Mouse (Mus musculus): ENCODE measurements around the gene Sgip1. TPM values are rescaled to one million over a fixed set of nuclear protein-coding genes. Genes with fewer than 3 reads are reported as not detected.

Gene Sgip1
- polyA plus RNA-seq, 1 experiment from 2014 or later: 21.6 TPM

GRCm38 (mm10) chr4:102792100-102792790 is 51.1 kb downstream of the Sgip1 start:
- no peak for ATAC-seq
- Histone ChIP-seq H3K27me3 (replicated peaks; ENCODE audit: control insufficient read depth, insufficient read depth, low read length) (no peaks in the 10 kb centered on the region), H3K9ac (ENCODE audit: low read length) (no peak overlapping the region), H3K4me1 (ENCODE audit: control insufficient read depth, insufficient read depth, low read length) (no peaks in the 10 kb centered on the region), H3K4me3 (ENCODE audit: low read depth, low read length) (no peak overlapping the region), H3K36me3 (ENCODE audit: control insufficient read depth, insufficient read depth, low read length) (no peaks in the 10 kb centered on the region), H3K27ac (ENCODE audit: low read depth, low read length) (no peak overlapping the region), H3K4me2 (ENCODE audit: low read length) (no peak overlapping the region), H3K9me3 (replicated peaks; ENCODE audit: control insufficient read depth, low read length) (no peaks in the 10 kb centered on the region)
- no peak for DNase-seq (ENCODE audit: low spot score)
- 80% methylated on average over 8 of the region's 8 CpGs for WGBS

GRCm38 (mm10) chr4:102801471-102801870 is 60.4 kb downstream of the Sgip1 start:
- Histone ChIP-seq H3K4me1 (ENCODE audit: control insufficient read depth, insufficient read depth, low read length) (no peaks in the 10 kb centered on the region), H3K4me2 (ENCODE audit: low read length) (no peak overlapping the region), H3K9me3 (replicated peaks; ENCODE audit: control insufficient read depth, low read length) (no peaks in the 10 kb centered on the region), H3K9ac (ENCODE audit: low read length) (no peak overlapping the region), H3K27ac (ENCODE audit: low read depth, low read length) (no peak overlapping the region), H3K27me3 (replicated peaks; ENCODE audit: control insufficient read depth, insufficient read depth, low read length) (no peaks in the 10 kb centered on the region), H3K36me3 (ENCODE audit: control insufficient read depth, insufficient read depth, low read length) (no peaks in the 10 kb centered on the region), H3K4me3 (ENCODE audit: low read depth, low read length) (no peak overlapping the region)
- ATAC-seq (no peak), DNase-seq (ENCODE audit: low spot score) (no peak)
- WGBS: 62% methylated on average over 1 of the region's 1 CpGs

DNA sequence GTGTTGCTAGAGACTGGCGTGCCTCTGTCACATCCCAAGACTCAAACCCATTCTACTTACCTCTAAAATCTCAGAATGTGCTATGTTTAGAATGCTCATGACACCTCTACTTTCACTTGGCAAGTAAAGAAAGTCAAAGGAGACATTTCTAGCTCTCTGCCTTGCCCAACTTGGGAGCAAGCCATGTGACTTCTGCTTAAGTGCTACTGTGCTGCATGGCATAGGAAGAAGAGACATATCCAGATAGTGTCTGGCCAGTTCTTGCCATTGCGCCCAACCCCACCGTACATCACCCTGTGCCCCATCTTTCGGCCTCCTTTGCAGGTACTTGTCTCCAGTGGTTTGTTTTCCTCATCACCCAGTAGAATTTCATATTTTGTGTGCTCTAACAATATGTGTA is 60.8 kb downstream of the Sgip1 start:
- WGBS: 94% methylated on average over 4 of the region's 4 CpGs
- no peaks in the 10 kb centered on the region for H3K27me3 ChIP-seq (replicated peaks; ENCODE audit: control insufficient read depth, insufficient read depth, low read length)
- DNase-seq (ENCODE audit: low spot score) (no peak), ATAC-seq (no peak)
- no peak overlapping the region for H3K4me2 ChIP-seq (ENCODE audit: low read length)
- no peak overlapping the region for H3K4me3 ChIP-seq (ENCODE audit: low read depth, low read length)
- no peak overlapping the region for H3K27ac ChIP-seq (ENCODE audit: low read depth, low read length)
- H3K36me3 ChIP-seq (ENCODE audit: control insufficient read depth, insufficient read depth, low read length): no peaks in the 10 kb centered on the region
- no peak overlapping the region for H3K9ac ChIP-seq (ENCODE audit: low read length)
- no peaks in the 10 kb centered on the region for H3K9me3 ChIP-seq (replicated peaks; ENCODE audit: control insufficient read depth, low read length)
- H3K4me1 ChIP-seq (ENCODE audit: control insufficient read depth, insufficient read depth, low read length): no peaks in the 10 kb centered on the region

- peak; percentile 61 for DNase-seq (ENCODE audit: low spot score)
- peak; percentile 90 for ATAC-seq
Observed at GRCm38 (mm10) chr4:102804611-102805010, 63.5 kb downstream of the Sgip1 start.

DNA sequence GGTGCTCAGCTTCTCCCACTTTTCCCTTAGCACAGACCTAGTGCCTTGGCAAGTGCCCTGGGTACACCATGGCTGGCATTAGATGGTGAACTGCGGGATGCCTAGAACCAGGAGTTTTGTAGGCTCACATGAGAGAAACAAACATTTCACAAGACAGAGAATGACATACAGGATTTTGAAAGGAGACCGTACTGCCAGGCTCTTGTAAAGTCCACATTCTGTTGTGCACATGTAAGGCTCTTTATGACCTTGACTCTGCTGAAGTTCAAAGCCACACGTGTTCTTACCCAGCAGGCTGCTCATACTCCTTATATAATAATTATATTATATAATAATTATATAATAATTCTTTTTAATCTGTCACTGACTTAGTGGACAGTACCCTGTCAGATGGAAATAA is 65.9 kb downstream of the Sgip1 start:
- H3K27ac ChIP-seq (ENCODE audit: low read depth, low read length): no peak overlapping the region
- 88% methylated on average over 3 of the region's 3 CpGs for WGBS
- H3K4me3 ChIP-seq (ENCODE audit: low read depth, low read length): no peak overlapping the region
- H3K9ac ChIP-seq (ENCODE audit: low read length): no peak overlapping the region
- H3K4me2 ChIP-seq (ENCODE audit: low read length): no peak overlapping the region
- ATAC-seq (no peak), DNase-seq (ENCODE audit: low spot score) (no peak)
- no peaks in the 10 kb centered on the region for H3K27me3 ChIP-seq (replicated peaks; ENCODE audit: control insufficient read depth, insufficient read depth, low read length)
- H3K9me3 ChIP-seq (replicated peaks; ENCODE audit: control insufficient read depth, low read length): no peaks in the 10 kb centered on the region
- H3K36me3 ChIP-seq (ENCODE audit: control insufficient read depth, insufficient read depth, low read length): no peaks in the 10 kb centered on the region
- no peaks in the 10 kb centered on the region for H3K4me1 ChIP-seq (ENCODE audit: control insufficient read depth, insufficient read depth, low read length)

More at GRCm38 (mm10) chr4:102804611-102805010, 63.5 kb downstream of the Sgip1 start:
- Histone ChIP-seq H3K4me2 (ENCODE audit: low read length) (no peak overlapping the region), H3K9ac (ENCODE audit: low read length) (no peak overlapping the region; the same call in 1 of the 2 replicates), H3K4me1 (ENCODE audit: control insufficient read depth, insufficient read depth, low read length) (no peaks in the 10 kb centered on the region), H3K27me3 (replicated peaks; ENCODE audit: control insufficient read depth, insufficient read depth, low read length) (no peaks in the 10 kb centered on the region), H3K27ac (ENCODE audit: low read depth, low read length) (no peak overlapping the region), H3K9me3 (replicated peaks; ENCODE audit: control insufficient read depth, low read length) (no peaks in the 10 kb centered on the region), H3K36me3 (ENCODE audit: control insufficient read depth, insufficient read depth, low read length) (no peaks in the 10 kb centered on the region), H3K4me3 (ENCODE audit: low read depth, low read length) (no peak overlapping the region)
- WGBS: 54% methylated on average over 5 of the region's 5 CpGs

DNA sequence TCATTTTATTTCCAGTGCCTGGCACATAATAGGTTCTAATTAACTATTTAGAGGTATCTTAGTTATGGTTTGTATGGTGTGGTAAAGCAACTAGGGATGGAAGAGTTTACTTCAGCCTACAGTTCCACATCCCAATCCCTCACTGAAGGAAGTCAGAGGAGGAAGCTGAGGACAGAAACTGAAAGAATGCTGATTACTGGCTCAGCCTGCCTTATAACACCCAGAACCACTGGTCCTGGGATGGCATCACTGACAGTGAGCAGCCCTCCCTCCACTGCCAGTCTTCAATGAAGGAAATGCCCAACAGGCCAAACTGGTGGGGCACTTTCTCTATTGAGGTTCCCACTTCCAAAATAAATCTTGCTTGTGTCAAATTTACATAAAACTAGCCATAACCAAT is 67.2 kb downstream of the Sgip1 start:
- Histone ChIP-seq H3K27me3 (replicated peaks; ENCODE audit: control insufficient read depth, insufficient read depth, low read length) (no peaks in the 10 kb centered on the region), H3K27ac (ENCODE audit: low read depth, low read length) (no peak overlapping the region), H3K4me2 (ENCODE audit: low read length) (no peak overlapping the region), H3K36me3 (ENCODE audit: control insufficient read depth, insufficient read depth, low read length) (no peaks in the 10 kb centered on the region), H3K9me3 (replicated peaks; ENCODE audit: control insufficient read depth, low read length) (no peaks in the 10 kb centered on the region), H3K9ac (ENCODE audit: low read length) (no peak overlapping the region), H3K4me1 (ENCODE audit: control insufficient read depth, insufficient read depth, low read length) (no peaks in the 10 kb centered on the region), H3K4me3 (ENCODE audit: low read depth, low read length) (no peak overlapping the region)
- no peak for DNase-seq (ENCODE audit: low spot score)
- ATAC-seq: no peak

- Histone ChIP-seq H3K36me3 (ENCODE audit: control insufficient read depth, insufficient read depth, low read length) (no peaks in the 10 kb centered on the region), H3K9ac (ENCODE audit: low read length) (no peak overlapping the region), H3K4me2 (ENCODE audit: low read length) (no peak overlapping the region), H3K27me3 (replicated peaks; ENCODE audit: control insufficient read depth, insufficient read depth, low read length) (no peaks in the 10 kb centered on the region), H3K4me1 (ENCODE audit: control insufficient read depth, insufficient read depth, low read length) (no peaks in the 10 kb centered on the region), H3K4me3 (ENCODE audit: low read depth, low read length) (no peak overlapping the region), H3K9me3 (replicated peaks; ENCODE audit: control insufficient read depth, low read length) (no peaks in the 10 kb centered on the region), H3K27ac (ENCODE audit: low read depth, low read length) (no peak overlapping the region)
- 84% methylated on average over 4 of the region's 4 CpGs for WGBS
- DNase-seq (ENCODE audit: low spot score) (no peak), ATAC-seq (no peak)
Observed at GRCm38 (mm10) chr4:102809296-102809695, 68.2 kb downstream of the Sgip1 start.

DNA sequence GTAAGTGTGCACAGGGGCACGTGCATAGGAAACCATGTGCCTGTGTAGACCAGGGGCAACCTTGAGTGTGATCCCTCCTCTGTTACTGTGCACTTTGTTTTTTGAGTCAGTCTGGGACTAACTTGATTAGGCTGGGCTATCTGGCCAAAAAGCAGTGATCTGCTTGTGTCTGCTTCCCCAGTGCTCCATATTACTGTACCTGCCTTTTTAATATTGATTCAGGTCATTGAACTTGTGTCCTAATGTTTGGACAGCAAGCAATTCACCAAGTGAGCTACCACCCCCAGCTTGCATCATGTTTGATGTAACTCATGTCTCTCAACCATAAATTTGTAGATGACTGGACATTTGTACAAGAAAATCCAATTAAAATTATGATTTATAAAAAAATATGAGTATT is 69.2 kb downstream of the Sgip1 start:
- Histone ChIP-seq H3K36me3 (ENCODE audit: control insufficient read depth, insufficient read depth, low read length) (no peaks in the 10 kb centered on the region), H3K4me2 (ENCODE audit: low read length) (no peak overlapping the region), H3K4me3 (ENCODE audit: low read depth, low read length) (no peak overlapping the region), H3K27me3 (replicated peaks; ENCODE audit: control insufficient read depth, insufficient read depth, low read length) (no peaks in the 10 kb centered on the region), H3K4me1 (ENCODE audit: control insufficient read depth, insufficient read depth, low read length) (no peaks in the 10 kb centered on the region), H3K27ac (ENCODE audit: low read depth, low read length) (no peak overlapping the region), H3K9me3 (replicated peaks; ENCODE audit: control insufficient read depth, low read length) (no peaks in the 10 kb centered on the region), H3K9ac (ENCODE audit: low read length) (no peak overlapping the region)
- DNase-seq (ENCODE audit: low spot score) (no peak), ATAC-seq (no peak)
- WGBS: 83% methylated on average over 1 of the region's 1 CpGs

- Histone ChIP-seq H3K4me1 (ENCODE audit: control insufficient read depth, insufficient read depth, low read length) (no peaks in the 10 kb centered on the region), H3K4me3 (ENCODE audit: low read depth, low read length) (no peak overlapping the region), H3K9me3 (replicated peaks; ENCODE audit: control insufficient read depth, low read length) (no peaks in the 10 kb centered on the region), H3K36me3 (ENCODE audit: control insufficient read depth, insufficient read depth, low read length) (no peaks in the 10 kb centered on the region), H3K27me3 (replicated peaks; ENCODE audit: control insufficient read depth, insufficient read depth, low read length) (no peaks in the 10 kb centered on the region), H3K9ac (ENCODE audit: low read length) (no peak overlapping the region), H3K4me2 (ENCODE audit: low read length) (no peak overlapping the region), H3K27ac (ENCODE audit: low read depth, low read length) (no peak overlapping the region)
- no peak for DNase-seq (ENCODE audit: low spot score)
- WGBS: 64% methylated on average over 9 of the region's 9 CpGs
- no peak for ATAC-seq
Observed at GRCm38 (mm10) chr4:102811007-102811805, 70.1 kb downstream of the Sgip1 start.
